Mouse (Mus musculus) limb, embryonic 12.5 days (tissue): ENCODE measurements at regions not wholly inside any gene's neighbourhood (a gene's known extent, or its start where the extent isn't known, plus 50 kb on each side); places are given as distances from the start of the nearest gene placed in this dataset.

Experiments used
- ATAC-seq: fragments of 200-750 bp; cut with Nextera tagmentation; 2 replicates; pipeline ENCODE4 v1.8.0; 2017; ENCODE audit warnings: low read depth, moderate TSS enrichment; ENCODE audit not compliant: insufficient number of reproducible peaks, insufficient read depth, low FRiP score, low TSS enrichment
- H3K27ac ChIP-seq: fragments of 300-500 bp; sonication (generic); 2 replicates; pipeline ENCODE4 v1.5.1; 2016; ENCODE audit warnings: mild to moderate bottlenecking, moderate library complexity
- H3K27me3 ChIP-seq: fragments of 300-500 bp; sonication (generic); 2 replicates; pipeline ENCODE4 v1.6.1; 2016; ENCODE audit warnings: mild to moderate bottlenecking, moderate library complexity
- H3K36me3 ChIP-seq: fragments of 300-500 bp; sonication (generic); 2 replicates; pipeline ENCODE4 v1.6.1; 2016; ENCODE audit warnings: mild to moderate bottlenecking, moderate library complexity
- H3K4me1 ChIP-seq: fragments of 300-500 bp; sonication (generic); replicated peaks from 2 replicates; pipeline ENCODE4 v1.6.1; 2016
- H3K4me2 ChIP-seq: fragments of 300-500 bp; sonication (generic); 2 replicates; pipeline ENCODE4 v1.6.1; 2016; ENCODE audit warnings: mild to moderate bottlenecking, moderate library complexity
- H3K4me3 ChIP-seq: fragments of 300-500 bp; sonication (generic); replicated peaks from 2 replicates; pipeline ENCODE4 v1.5.1; 2016; ENCODE audit warnings: mild to moderate bottlenecking
- H3K9ac ChIP-seq: fragments of 300-500 bp; sonication (generic); replicated peaks from 2 replicates; pipeline ENCODE4 v1.6.1; 2016; ENCODE audit warnings: mild to moderate bottlenecking, moderate library complexity
- H3K9me3 ChIP-seq: fragments of 300-500 bp; sonication (generic); 2 replicates; pipeline ENCODE4 v1.6.1; 2016; ENCODE audit warnings: mild to moderate bottlenecking, moderate library complexity
- WGBS: fragments of 180-500 bp; shearing (Covaris S2); methylation state at CpG from one replicate; pipeline ENCODE4 v1.1.7; 2016; 5-methylcytosine and 5-hydroxymethylcytosine counted together

DNA sequence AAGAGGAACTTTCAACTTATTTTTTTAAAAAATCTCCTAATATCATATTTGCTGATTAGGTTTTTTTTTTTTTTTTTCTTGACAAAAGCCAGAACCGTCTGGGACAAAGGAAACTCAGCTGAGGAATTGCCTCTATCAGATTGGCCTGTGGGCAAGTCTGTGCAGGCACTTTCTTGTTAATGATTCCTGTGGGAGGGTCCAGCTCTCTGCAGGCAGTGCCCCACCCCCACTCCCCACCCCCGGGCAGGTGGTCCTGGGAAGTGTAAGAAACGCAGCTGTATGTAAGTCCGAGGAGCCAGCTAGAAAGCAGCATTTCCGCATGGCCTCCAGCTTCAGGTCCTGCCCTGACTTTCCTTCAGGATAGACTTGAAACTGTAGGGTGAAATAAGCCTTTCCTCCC, 377.7 kb downstream of the Sox2 start:
- H3K9me3 ChIP-seq: no peaks in the 10 kb centered on the region
- no peak overlapping the region for H3K4me3 ChIP-seq
- peak; percentile 86 for ATAC-seq
- WGBS: 9% methylated on average over 5 of the region's 5 CpGs
- no peaks in the 10 kb centered on the region for H3K27me3 ChIP-seq
- H3K9ac ChIP-seq: no peak overlapping the region
- H3K4me2 ChIP-seq: peak overlapping the region; percentile 34
- no peaks in the 10 kb centered on the region for H3K36me3 ChIP-seq
- H3K27ac ChIP-seq: no peak overlapping the region
- peaks cover 17% of the 10 kb centered on the region for H3K4me1 ChIP-seq

DNA sequence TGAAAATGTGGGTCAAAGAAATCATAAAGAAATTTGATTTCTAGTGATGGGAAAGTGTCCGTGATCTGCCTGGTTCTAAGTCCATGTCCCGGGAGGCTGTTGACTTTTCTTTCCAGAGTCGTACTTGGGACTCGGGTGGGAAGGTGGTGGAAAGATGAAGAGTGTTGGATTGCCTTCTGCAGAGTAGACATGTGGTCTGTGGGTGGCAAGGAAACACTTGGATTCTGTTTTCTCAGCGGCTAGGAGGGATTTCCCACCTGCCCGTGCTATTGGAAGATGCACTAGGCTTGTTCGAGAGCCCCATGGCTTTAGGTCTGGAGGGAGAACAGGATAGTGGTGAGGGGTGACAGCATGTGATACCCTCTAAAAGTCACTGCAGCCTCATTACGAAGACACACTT, 379.7 kb downstream of the Sox2 start:
- ATAC-seq: no peak
- 90% methylated on average over 8 of the region's 8 CpGs for WGBS

DNA sequence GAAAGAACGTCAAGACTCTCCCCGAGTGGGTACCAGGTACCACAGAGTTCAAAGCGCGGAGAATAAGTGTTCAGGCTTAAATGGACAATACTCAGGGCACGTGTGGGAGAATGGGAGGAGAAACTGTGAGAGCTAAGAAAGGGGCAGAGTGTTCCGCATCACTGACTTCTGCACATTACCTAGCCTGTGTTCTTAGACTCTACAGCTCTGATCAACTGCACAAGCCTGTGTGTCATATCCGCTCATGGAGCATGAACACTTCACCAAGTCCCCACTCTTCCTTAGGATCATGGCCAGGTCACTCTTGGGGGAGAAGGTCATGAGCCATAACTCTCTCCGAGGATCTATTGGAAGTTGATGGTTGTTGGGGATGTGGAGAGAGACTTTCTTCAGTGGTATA, 383.4 kb downstream of the Sox2 start:
- 83% methylated on average over 8 of the region's 8 CpGs for WGBS
- no peaks in the 10 kb centered on the region for H3K9me3 ChIP-seq
- no peaks in the 10 kb centered on the region for H3K36me3 ChIP-seq
- no peak overlapping the region for H3K4me2 ChIP-seq
- H3K4me3 ChIP-seq: no peak overlapping the region
- H3K27ac ChIP-seq: no peak overlapping the region
- H3K27me3 ChIP-seq: no peaks in the 10 kb centered on the region
- ATAC-seq: no peak
- H3K4me1 ChIP-seq: no peaks in the 10 kb centered on the region
- H3K9ac ChIP-seq: no peak overlapping the region

More for the DNA sequence above, 379.7 kb downstream of the Sox2 start:
- H3K9ac ChIP-seq: no peak overlapping the region
- no peak overlapping the region for H3K4me2 ChIP-seq
- H3K27me3 ChIP-seq: no peaks in the 10 kb centered on the region
- no peak overlapping the region for H3K4me3 ChIP-seq
- peaks cover 17% of the 10 kb centered on the region for H3K4me1 ChIP-seq
- no peak overlapping the region for H3K27ac ChIP-seq
- no peaks in the 10 kb centered on the region for H3K9me3 ChIP-seq
- H3K36me3 ChIP-seq: no peaks in the 10 kb centered on the region

DNA sequence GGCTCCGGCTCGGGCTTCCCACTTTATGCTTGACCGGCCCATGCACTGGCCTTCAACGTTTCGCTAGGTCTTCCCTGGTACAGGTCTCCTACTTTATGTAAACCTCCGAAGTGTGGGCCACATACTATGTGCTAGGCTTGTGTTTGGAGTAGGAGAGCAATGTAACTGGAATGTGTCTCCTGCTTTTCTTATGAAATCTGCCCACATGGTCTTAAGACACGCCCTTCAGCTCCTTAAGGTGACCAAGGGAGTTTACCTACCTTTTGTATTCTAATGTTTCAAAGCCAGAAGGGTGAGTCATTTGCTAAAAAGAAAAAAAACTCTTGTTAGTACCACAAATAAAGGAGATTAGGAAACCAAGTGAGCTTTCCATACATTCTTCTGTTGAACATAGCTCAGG, 385.0 kb downstream of the Sox2 start:
- Histone ChIP-seq H3K27ac (no peak overlapping the region), H3K4me1 (no peaks in the 10 kb centered on the region), H3K36me3 (no peaks in the 10 kb centered on the region), H3K9ac (no peak overlapping the region), H3K4me2 (no peak overlapping the region), H3K27me3 (no peaks in the 10 kb centered on the region), H3K4me3 (no peak overlapping the region), H3K9me3 (no peaks in the 10 kb centered on the region)
- WGBS: 86% methylated on average over 7 of the region's 7 CpGs
- ATAC-seq: no peak

DNA sequence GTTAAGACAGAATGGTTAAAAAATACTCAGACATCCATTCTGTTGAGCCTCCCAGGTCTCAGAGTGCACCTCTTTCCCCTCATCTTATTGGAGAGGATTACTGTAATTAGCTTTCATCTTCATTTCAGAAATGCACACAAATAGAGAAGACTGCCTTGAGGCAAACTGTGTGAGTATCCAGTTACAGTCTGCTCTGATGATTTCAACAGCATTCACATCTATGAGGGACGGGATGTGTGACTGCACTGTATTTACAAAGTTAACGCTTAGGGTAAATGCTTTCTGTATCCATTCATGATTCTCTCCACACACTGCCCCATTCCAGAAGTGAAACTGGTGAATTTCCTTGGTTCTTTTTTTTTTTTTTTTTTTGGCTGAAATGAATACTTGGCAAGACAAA, 393.5 kb downstream of the Sox2 start:
- H3K4me2 ChIP-seq: no peak overlapping the region
- 49% methylated on average over 2 of the region's 2 CpGs for WGBS
- H3K4me1 ChIP-seq: 0 out of 2 replicates have a peak, but pooled peaks cover 4% of the 10 kb centered on the region

DNA sequence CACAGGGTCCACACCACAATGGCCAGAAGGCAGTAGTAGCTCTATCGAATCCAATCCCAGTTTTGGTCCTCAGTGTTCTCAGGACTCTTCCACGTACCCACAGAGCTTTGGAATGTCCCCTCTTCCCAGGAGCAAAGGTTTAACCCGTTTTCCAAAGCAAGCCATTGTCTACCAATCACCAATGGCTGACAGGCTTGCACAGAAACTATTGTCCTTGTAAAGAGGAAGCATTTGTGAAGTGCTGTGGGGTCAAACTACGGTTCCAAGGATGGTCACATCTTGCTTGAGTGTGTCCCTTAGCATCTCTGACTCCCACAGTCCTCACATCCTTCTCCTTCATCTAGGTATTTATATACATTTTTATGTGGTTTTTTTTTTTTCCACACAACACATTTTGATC, 409.2 kb downstream of the Sox2 start:
- Histone ChIP-seq H3K4me2 (no peak overlapping the region), H3K9me3 (no peaks in the 10 kb centered on the region), H3K4me1 (no peaks in the 10 kb centered on the region), H3K4me3 (no peak overlapping the region), H3K27me3 (no peaks in the 10 kb centered on the region), H3K27ac (no peak overlapping the region), H3K36me3 (no peaks in the 10 kb centered on the region), H3K9ac (no peak overlapping the region)
- no peak for ATAC-seq
- WGBS: 79% methylated on average over 4 of the region's 4 CpGs

More for the DNA sequence above, 393.5 kb downstream of the Sox2 start:
- no peaks in the 10 kb centered on the region for H3K36me3 ChIP-seq
- no peak for ATAC-seq
- H3K27me3 ChIP-seq: no peaks in the 10 kb centered on the region
- H3K9me3 ChIP-seq: no peaks in the 10 kb centered on the region
- H3K4me3 ChIP-seq: no peak overlapping the region
- H3K27ac ChIP-seq: no peak overlapping the region
- no peak overlapping the region for H3K9ac ChIP-seq

DNA sequence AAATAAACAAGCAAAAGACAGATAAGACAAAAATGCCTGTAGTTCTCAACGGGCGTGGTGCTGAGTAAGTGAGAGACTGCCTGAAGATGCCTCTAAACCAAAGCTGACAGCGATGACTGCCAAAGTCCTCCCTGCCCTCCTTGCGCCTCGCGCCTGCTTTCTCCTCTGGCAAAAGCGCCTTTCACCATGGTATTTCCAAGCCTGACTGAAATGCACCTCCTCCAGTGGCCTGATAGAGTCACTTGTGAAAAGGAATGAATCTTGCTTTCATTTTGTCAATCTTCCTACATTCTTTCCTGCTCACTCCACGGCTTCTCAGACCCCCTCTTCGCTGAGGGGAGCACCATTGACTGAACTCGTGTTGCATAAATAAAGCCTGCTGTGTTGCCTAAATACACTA, 409.8 kb downstream of the Sox2 start:
- Histone ChIP-seq H3K36me3 (no peaks in the 10 kb centered on the region), H3K9me3 (no peaks in the 10 kb centered on the region), H3K9ac (no peak overlapping the region), H3K27me3 (no peaks in the 10 kb centered on the region), H3K4me2 (no peak overlapping the region), H3K27ac (no peak overlapping the region), H3K4me3 (no peak overlapping the region), H3K4me1 (no peaks in the 10 kb centered on the region)
- WGBS: 53% methylated on average over 10 of the region's 10 CpGs
- ATAC-seq: no peak

GRCm38 (mm10) chr3:35066824-35067223, 416.6 kb downstream of the Sox2 start:
- 72% methylated on average over 9 of the region's 9 CpGs for WGBS
- H3K27me3 ChIP-seq: no peaks in the 10 kb centered on the region

DNA sequence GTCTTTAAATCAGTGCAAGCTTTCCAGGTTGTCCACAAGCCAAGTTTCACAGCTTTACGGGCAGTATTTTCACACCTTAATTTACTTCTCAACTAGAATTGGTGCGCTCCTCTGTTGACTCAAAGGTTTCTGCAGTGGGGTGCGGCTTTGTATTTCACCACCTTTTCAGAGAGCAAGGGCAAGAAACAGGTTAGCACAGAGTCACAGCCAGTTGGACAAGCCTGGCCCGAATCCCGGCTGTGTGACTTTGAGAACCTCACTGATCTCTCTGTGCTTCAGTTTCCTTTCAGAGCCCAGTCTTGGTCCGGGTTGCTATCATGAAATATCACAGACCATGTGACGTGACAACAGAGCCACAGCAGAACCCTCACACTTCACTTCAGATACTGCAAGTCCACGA, 418.4 kb downstream of the Sox2 start:
- no peaks in the 10 kb centered on the region for H3K9me3 ChIP-seq
- H3K4me3 ChIP-seq: no peak overlapping the region
- 90% methylated on average over 8 of the region's 8 CpGs for WGBS
- no peaks in the 10 kb centered on the region for H3K4me1 ChIP-seq
- H3K9ac ChIP-seq: no peak overlapping the region
- no peak overlapping the region for H3K27ac ChIP-seq
- no peak for ATAC-seq
- no peaks in the 10 kb centered on the region for H3K36me3 ChIP-seq
- no peak overlapping the region for H3K4me2 ChIP-seq
- no peaks in the 10 kb centered on the region for H3K27me3 ChIP-seq

More at GRCm38 (mm10) chr3:35066824-35067223, 416.6 kb downstream of the Sox2 start:
- Histone ChIP-seq H3K4me1 (no peaks in the 10 kb centered on the region), H3K4me2 (no peak overlapping the region), H3K9me3 (no peaks in the 10 kb centered on the region), H3K4me3 (no peak overlapping the region), H3K27ac (no peak overlapping the region), H3K9ac (no peak overlapping the region), H3K36me3 (no peaks in the 10 kb centered on the region)
- no peak for ATAC-seq

GRCm38 (mm10) chr3:35071046-35071445, 420.8 kb downstream of the Sox2 start:
- Histone ChIP-seq H3K27ac (no peak overlapping the region), H3K9me3 (no peaks in the 10 kb centered on the region), H3K36me3 (no peaks in the 10 kb centered on the region), H3K9ac (no peak overlapping the region), H3K27me3 (no peaks in the 10 kb centered on the region), H3K4me1 (no peaks in the 10 kb centered on the region), H3K4me2 (no peak overlapping the region), H3K4me3 (no peak overlapping the region)
- ATAC-seq: no peak
- WGBS: 86% methylated on average over 2 of the region's 2 CpGs

- Histone ChIP-seq H3K4me1 (peaks cover 4% of the 10 kb centered on the region; the same call in 1 of the 2 replicates), H3K9ac (no peak overlapping the region), H3K27me3 (peaks cover 8% of the 10 kb centered on the region; the same call in 1 of the 2 replicates), H3K27ac (no peak overlapping the region), H3K36me3 (no peaks in the 10 kb centered on the region), H3K4me2 (no peak overlapping the region), H3K4me3 (no peak overlapping the region), H3K9me3 (no peaks in the 10 kb centered on the region)
- no peak for ATAC-seq
- WGBS: 69% methylated on average over 5 of the region's 5 CpGs
Measured at GRCm38 (mm10) chr3:35079887-35080286, 429.7 kb downstream of the Sox2 start.

GRCm38 (mm10) chr3:35084091-35084867, 434.1 kb downstream of the Sox2 start:
- Histone ChIP-seq H3K9ac (no peak overlapping the region), H3K4me2 (no peak overlapping the region), H3K27ac (no peak overlapping the region), H3K4me1 (peaks cover 11% of the 10 kb centered on the region), H3K27me3 (peaks cover 8% of the 10 kb centered on the region; the same call in 1 of the 2 replicates), H3K4me3 (no peak overlapping the region), H3K9me3 (no peaks in the 10 kb centered on the region), H3K36me3 (no peaks in the 10 kb centered on the region)
- WGBS: 70% methylated on average over 11 of the region's 11 CpGs
- no peak for ATAC-seq
